In genomic region chr12:87543927-87544326, GRCm38 (mm10) we compare ENCODE assay signal across 43 mouse cellular contexts. TPM values are rescaled to one million over a fixed set of nuclear protein-coding genes. Genes with fewer than 3 reads are reported as not detected.
"Had no signal": no experiment of that assay in that cellular context is flagged by ENCODE, and none has a peak within 500 bp of the region (broad histone marks: within the 10 kb centered on the region; RNA-seq: fewer than 3 reads in every experiment).

No protein-coding gene starts in this region.

- H3K27me3 ChIP-seq: heart, embryonic 12.5 days; heart, embryonic 13.5 days; heart, embryonic 15.5 days; hindbrain, embryonic 12.5 days; hindbrain, embryonic 13.5 days; hindbrain, embryonic 15.5 days; intestine, embryonic 15.5 days; kidney, embryonic 15.5 days had no signal

- H3K9ac ChIP-seq: heart, embryonic 12.5 days; heart, embryonic 13.5 days; heart, embryonic 15.5 days; hindbrain, embryonic 12.5 days; hindbrain, embryonic 13.5 days; hindbrain, embryonic 15.5 days; intestine, embryonic 15.5 days; kidney, embryonic 15.5 days had no signal

- H3K36me3 ChIP-seq: heart, embryonic 10.5 days; heart, embryonic 12.5 days; heart, embryonic 13.5 days; heart, embryonic 15.5 days; hindbrain, embryonic 10.5 days; hindbrain, embryonic 12.5 days; hindbrain, embryonic 13.5 days; hindbrain, embryonic 15.5 days; intestine, embryonic 15.5 days; kidney, embryonic 15.5 days had no signal

- H3K27ac ChIP-seq: heart, embryonic 10.5 days; heart, embryonic 13.5 days; heart, embryonic 15.5 days; hindbrain, embryonic 10.5 days; hindbrain, embryonic 12.5 days; hindbrain, embryonic 13.5 days; hindbrain, embryonic 15.5 days; hindbrain, postnatal 0 days; intestine, embryonic 15.5 days; kidney, embryonic 15.5 days; kidney, postnatal 0 days; layer of hippocampus, adult 2 months; left cerebral cortex, adult 2 months had no signal

- ATAC-seq: hindbrain, embryonic 16.5 days; hindbrain, postnatal 0 days; inflammation-experienced regulatory T-cells, adult 6 months; intestine, embryonic 15.5 days; intestine, embryonic 16.5 days; intestine, postnatal 0 days had no signal

- H3K4me1 ChIP-seq: heart, embryonic 10.5 days; heart, embryonic 12.5 days; heart, embryonic 13.5 days; heart, embryonic 15.5 days; hindbrain, embryonic 10.5 days; hindbrain, embryonic 12.5 days; hindbrain, embryonic 13.5 days; hindbrain, embryonic 15.5 days; intestine, embryonic 15.5 days; kidney, embryonic 15.5 days had no signal

- H3K9me3 ChIP-seq: heart, embryonic 10.5 days; heart, embryonic 15.5 days; hindbrain, embryonic 10.5 days; hindbrain, embryonic 12.5 days; hindbrain, embryonic 13.5 days; hindbrain, embryonic 15.5 days; intestine, embryonic 15.5 days; kidney, embryonic 15.5 days had no signal

- H3K4me2 ChIP-seq: heart, embryonic 11.5 days; heart, embryonic 12.5 days; heart, embryonic 13.5 days; heart, embryonic 15.5 days; hindbrain, embryonic 12.5 days; hindbrain, embryonic 13.5 days; hindbrain, embryonic 15.5 days; intestine, embryonic 15.5 days; kidney, embryonic 15.5 days had no signal

- H3K4me3 ChIP-seq: heart, embryonic 10.5 days; heart, embryonic 12.5 days; heart, embryonic 13.5 days; heart, embryonic 15.5 days; hindbrain, embryonic 10.5 days; hindbrain, embryonic 12.5 days; hindbrain, embryonic 13.5 days; hindbrain, embryonic 15.5 days; intestine, embryonic 15.5 days; kidney, embryonic 15.5 days; layer of hippocampus, adult 2 months; left cerebral cortex, adult 2 months had no signal

- DNase-seq: heart, postnatal 10 days; heart, postnatal 14 days; heart, postnatal 36 days; heart, postnatal 4 days; kidney, adult 11 months; kidney, adult 18-20 months; kidney, adult 2 months; kidney, adult 8-10 months; kidney, adult 9 months; kidney, postnatal 10 days; kidney, postnatal 14 days; kidney, postnatal 25 days; kidney, postnatal 36 days; kidney, postnatal 4 days; layer of hippocampus, adult 9-11 months; layer of hippocampus, postnatal 36 days had no signal

RNA-seq across cellular contexts. Expression of gene Gm8300, which starts 29.8 kb away (rescaled TPM):
- polyA plus RNA-seq: heart, embryonic 10.5 days; heart, embryonic 11.5 days; heart, embryonic 12.5 days; heart, embryonic 13.5 days; heart, embryonic 14.5 days; heart, embryonic 15.5 days; heart, embryonic 16.5 days; heart, postnatal 0 days; hindbrain, embryonic 10.5 days; hindbrain, embryonic 11.5 days; hindbrain, embryonic 12.5 days; hindbrain, embryonic 13.5 days; hindbrain, embryonic 15.5 days; hindbrain, embryonic 16.5 days; hindbrain, postnatal 0 days; inflammation-experienced regulatory T-cells, adult 6 months; intestine, embryonic 14.5 days; intestine, embryonic 15.5 days; intestine, embryonic 16.5 days; intestine, postnatal 0 days; kidney, adult 2 months; kidney, embryonic 14.5 days; kidney, embryonic 15.5 days; kidney, embryonic 16.5 days; kidney, postnatal 0 days; large intestine, adult 2 months had no signal

RNA-seq across cellular contexts. Expression of gene Gm5788, which starts 49.4 kb away (rescaled TPM):
- polyA plus RNA-seq: heart, embryonic 10.5 days; heart, embryonic 11.5 days; heart, embryonic 12.5 days; heart, embryonic 13.5 days; heart, embryonic 14.5 days; heart, embryonic 15.5 days; heart, embryonic 16.5 days; heart, postnatal 0 days; hindbrain, embryonic 10.5 days; hindbrain, embryonic 11.5 days; hindbrain, embryonic 12.5 days; hindbrain, embryonic 13.5 days; hindbrain, embryonic 15.5 days; hindbrain, embryonic 16.5 days; hindbrain, postnatal 0 days; inflammation-experienced regulatory T-cells, adult 6 months; intestine, embryonic 14.5 days; intestine, embryonic 15.5 days; intestine, embryonic 16.5 days; intestine, postnatal 0 days; kidney, adult 2 months; kidney, embryonic 14.5 days; kidney, embryonic 15.5 days; kidney, embryonic 16.5 days; kidney, postnatal 0 days; large intestine, adult 2 months had no signal

RNA-seq across cellular contexts. Expression of gene Oog1, which starts 58.6 kb away (rescaled TPM):
- polyA plus RNA-seq: heart, embryonic 10.5 days; heart, embryonic 11.5 days; heart, embryonic 12.5 days; heart, embryonic 13.5 days; heart, embryonic 14.5 days; heart, embryonic 15.5 days; heart, embryonic 16.5 days; heart, postnatal 0 days; hindbrain, embryonic 10.5 days; hindbrain, embryonic 11.5 days; hindbrain, embryonic 12.5 days; hindbrain, embryonic 13.5 days; hindbrain, embryonic 15.5 days; hindbrain, embryonic 16.5 days; hindbrain, postnatal 0 days; inflammation-experienced regulatory T-cells, adult 6 months; intestine, embryonic 14.5 days; intestine, embryonic 15.5 days; intestine, embryonic 16.5 days; intestine, postnatal 0 days; kidney, adult 2 months; kidney, embryonic 14.5 days; kidney, embryonic 15.5 days; kidney, embryonic 16.5 days; kidney, postnatal 0 days; large intestine, adult 2 months had no signal
